8 mouse cellular contexts compared by ENCODE assay signal in genomic region chr17:12793660-12794406, GRCm38 (mm10). TPM values are rescaled to one million over a fixed set of nuclear protein-coding genes. Genes with fewer than 3 reads are reported as not detected.
A peak's percentile ranks its signal among the peaks of the same experiment; 100 is the strongest.
DNase-seq lines count a peak whose midpoint lies in the region; ATAC-seq and TF ChIP-seq lines count a peak whose summit lies in the region.

No protein-coding gene starts in this region.

- H3K4me3 ChIP-seq in neural tube, embryonic 13.5 days: no peak overlapping the region
- no peak overlapping the region for H3K4me3 ChIP-seq in liver, postnatal 0 days (ENCODE audit: low read depth, low read length)

- no peak for TF ChIP-seq EP300 in liver, postnatal 0 days (IDR thresholded peaks at IDR 0.05; ENCODE audit: low read depth)

- DNase-seq in neural tube, embryonic 10.5 days (ENCODE audit: extremely low spot score, low spot score): no peak
- peak; percentile 67 for DNase-seq in cerebellum, adult 9-11 months
- peak; percentile 100 for DNase-seq in heart, adult 11 months
- DNase-seq in kidney, adult 18-20 months: peak; percentile 72
- DNase-seq in liver, postnatal 0 days: peak; percentile 31
- DNase-seq in testis, postnatal 14 days (ENCODE audit: low spot score): peak; percentile 81
- DNase-seq in right cerebral cortex, adult 18-20 months: no peak

- no peak overlapping the region for H3K4me2 ChIP-seq in neural tube, embryonic 13.5 days
- H3K4me2 ChIP-seq in liver, postnatal 0 days (ENCODE audit: low read depth, low read length): no peak overlapping the region

- H3K27ac ChIP-seq in neural tube, embryonic 13.5 days (replicated peaks): peak overlapping the region; percentile 54
- peak overlapping the region; percentile 36; the same call in 1 of the 2 replicates for H3K27ac ChIP-seq in liver, postnatal 0 days (ENCODE audit: low read depth)

- no peaks in the 10 kb centered on the region for H3K36me3 ChIP-seq in neural tube, embryonic 13.5 days
- no peaks in the 10 kb centered on the region for H3K36me3 ChIP-seq in liver, postnatal 0 days (replicated peaks; ENCODE audit: insufficient read depth, low read length)

- H3K9me3 ChIP-seq in neural tube, embryonic 13.5 days: no peaks in the 10 kb centered on the region
- H3K9me3 ChIP-seq in liver, postnatal 0 days (ENCODE audit: low read length): no peaks in the 10 kb centered on the region

- H3K27me3 ChIP-seq in neural tube, embryonic 13.5 days: no peaks in the 10 kb centered on the region
- no peaks in the 10 kb centered on the region for H3K27me3 ChIP-seq in liver, postnatal 0 days (ENCODE audit: insufficient read depth, low read length)

- WGBS in neural tube, embryonic 13.5 days: 68% methylated on average over 8 of the region's 8 CpGs
- WGBS in liver, postnatal 0 days (ENCODE audit: insufficient replicate concordance): 40% methylated on average over 8 of the region's 8 CpGs

- H3K4me1 ChIP-seq in neural tube, embryonic 13.5 days (replicated peaks): peaks cover 40% of the 10 kb centered on the region
- peaks cover 53% of the 10 kb centered on the region for H3K4me1 ChIP-seq in liver, postnatal 0 days (ENCODE audit: insufficient read depth)

- peak; percentile 29; the same call in 1 of the 2 replicates for ATAC-seq in neural tube, embryonic 13.5 days (ENCODE audit: low read depth)
- no peak for ATAC-seq in liver, postnatal 0 days

- no peak overlapping the region for H3K9ac ChIP-seq in neural tube, embryonic 13.5 days
- H3K9ac ChIP-seq in liver, postnatal 0 days (replicated peaks): no peak overlapping the region

- TF ChIP-seq CTCF in liver, postnatal 0 days (IDR thresholded peaks at IDR 0.05; ENCODE audit: low read depth): no peak

RNA-seq across cellular contexts. Expression of gene Igf2r, which starts 24.4 kb away (rescaled TPM):
- polyA plus RNA-seq in neural tube, embryonic 13.5 days (2015; fragmentation: Nextera tagmentation; extraction: Ambion mirVana): 11.5 and 13.4 TPM in 2 replicates
- polyA plus RNA-seq in liver, postnatal 0 days (2015; fragmentation: Nextera tagmentation; extraction: Ambion mirVana): 4.5 and 6.5 TPM in 2 replicates

Comparison
In these comparisons a context has a peak if more than half of its experiments do, and no peak if none do; other contexts are left out.
1. DNase-seq: peak in cerebellum, adult 9-11 months (single experiment), heart, adult 11 months (single experiment), kidney, adult 18-20 months (single experiment), liver, postnatal 0 days (single experiment) and testis, postnatal 14 days (single experiment); none in neural tube, embryonic 10.5 days (single experiment) and right cerebral cortex, adult 18-20 months (single experiment).